In the genomic region with DNA sequence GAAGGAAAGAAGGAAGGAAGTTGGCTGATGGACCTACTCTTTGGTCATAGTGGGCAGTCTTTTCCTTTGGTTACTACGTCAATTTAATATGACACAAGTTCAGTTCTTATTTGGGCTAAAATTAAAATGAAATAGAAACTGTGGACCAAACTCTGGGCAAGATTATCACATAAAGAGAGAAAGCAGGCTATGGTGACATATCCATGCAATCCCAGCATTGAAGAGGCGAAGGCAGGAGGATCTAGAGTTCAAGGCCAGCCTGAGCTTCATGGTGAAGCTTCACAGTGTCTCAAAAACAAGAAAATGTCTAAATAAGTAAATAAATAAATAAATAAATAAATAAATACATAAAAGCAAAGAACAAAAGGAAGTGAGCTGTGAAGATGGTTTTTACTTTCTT, we compare ENCODE assay signal across 20 mouse cellular contexts. TPM values are rescaled to one million over a fixed set of nuclear protein-coding genes. Genes with fewer than 3 reads are reported as not detected.
A peak's percentile ranks its signal among the peaks of the same experiment; 100 is the strongest.
DNase-seq lines count a peak whose midpoint lies in the region; ATAC-seq lines count a peak whose summit lies in the region.
"Had no signal": no experiment of that assay in that cellular context is flagged by ENCODE, and none has a peak within 500 bp of the region (broad histone marks: within the 10 kb centered on the region; RNA-seq: fewer than 3 reads in every experiment).

No protein-coding gene starts in this region.

- H3K9me3 ChIP-seq in midbrain, embryonic 11.5 days (ENCODE audit: control insufficient read depth, low read length), result no peaks in the 10 kb centered on the region
- no peaks in the 10 kb centered on the region for H3K9me3 ChIP-seq in midbrain, embryonic 15.5 days

- WGBS in midbrain, embryonic 11.5 days, result 97% methylated on average over 2 of the region's 2 CpGs
- 95% methylated on average over 2 of the region's 2 CpGs for WGBS in midbrain, embryonic 15.5 days

- ATAC-seq in midbrain, embryonic 11.5 days (ENCODE audit: low FRiP score), result no peak
- no peak for ATAC-seq in midbrain, embryonic 15.5 days (replicated peaks)
- ATAC-seq: activated CD4-positive, CD25-positive, alpha-beta regulatory T cell, adult 4 months; CD4-positive, CD25-positive, alpha-beta regulatory T cell, adult 4 months; Patski had no signal

- no peak overlapping the region for H3K27ac ChIP-seq in midbrain, embryonic 11.5 days (ENCODE audit: low read depth, low read length)
- no peak overlapping the region for H3K27ac ChIP-seq in midbrain, embryonic 15.5 days

- H3K4me2 ChIP-seq in midbrain, embryonic 11.5 days, result no peak overlapping the region
- H3K4me2 ChIP-seq in midbrain, embryonic 15.5 days, result no peak overlapping the region

- H3K36me3 ChIP-seq in midbrain, embryonic 11.5 days (ENCODE audit: control insufficient read depth, insufficient read depth, low read length), result no peaks in the 10 kb centered on the region
- no peaks in the 10 kb centered on the region for H3K36me3 ChIP-seq in midbrain, embryonic 15.5 days (replicated peaks)
- H3K36me3 ChIP-seq: G1E had no signal

- H3K4me3 ChIP-seq in midbrain, embryonic 11.5 days (ENCODE audit: low read depth, low read length), result no peak overlapping the region
- H3K4me3 ChIP-seq in midbrain, embryonic 15.5 days, result no peak overlapping the region

- no peaks in the 10 kb centered on the region for H3K4me1 ChIP-seq in midbrain, embryonic 11.5 days (ENCODE audit: control insufficient read depth, insufficient read depth, low read length)
- H3K4me1 ChIP-seq in midbrain, embryonic 15.5 days, result no peaks in the 10 kb centered on the region

- H3K27me3 ChIP-seq in midbrain, embryonic 11.5 days (ENCODE audit: control insufficient read depth, insufficient read depth, low read length), result no peaks in the 10 kb centered on the region
- H3K27me3 ChIP-seq in midbrain, embryonic 15.5 days (replicated peaks), result no peaks in the 10 kb centered on the region
- H3K27me3 ChIP-seq: Patski had no signal

- no peak overlapping the region for H3K9ac ChIP-seq in midbrain, embryonic 11.5 days (ENCODE audit: low read length)
- no peak overlapping the region for H3K9ac ChIP-seq in midbrain, embryonic 15.5 days

- DNase-seq in heart, adult 11 months, result peak; percentile 64
- DNase-seq in heart, adult 8-10 months (ENCODE audit: low spot score), result no peak
- DNase-seq in midbrain, embryonic 11.5 days (ENCODE audit: low spot score, missing footprints), result peak; percentile 67
- DNase-seq: adrenal gland, adult 2 months; adrenal gland, adult 8-10 months; adrenal gland, postnatal 10 days; adrenal gland, postnatal 14 days; adrenal gland, postnatal 25 days; adrenal gland, postnatal 36 days; B cell, adult 2 months; cerebellum, adult 11 months; cerebellum, adult 11-12 months; cerebellum, adult 18-20 months had no signal

RNA-seq across cellular contexts. Expression of a gene that starts 42.7 kb away (rescaled TPM):
- total RNA-seq in heart, adult 8-10 months (2022), result 1 to 10 TPM; 5.6 to 8.5 (median 7.3) TPM
- polyA plus RNA-seq in midbrain, embryonic 11.5 days (2014; fragmentation: Nextera tagmentation; extraction: Ambion mirVana), result 4.2 and 4.7 TPM in 2 replicates
- 7.0 and 7.5 TPM in 2 replicates for polyA plus RNA-seq in midbrain, embryonic 15.5 days (2015; fragmentation: Nextera tagmentation; extraction: Ambion mirVana)
- total RNA-seq: CH12.LX, MEL had no signal
- polyA plus RNA-seq: G1E had no signal
